Comparison of ENCODE assay signal across 13 mouse cellular contexts in genomic region chr3:117751665-117752064, GRCm38 (mm10).
DNase-seq lines count a peak whose midpoint lies in the region; ATAC-seq and TF ChIP-seq lines count a peak whose summit lies in the region.
"Had no signal": no experiment of that assay in that cellular context is flagged by ENCODE, and none has a peak within 500 bp of the region (broad histone marks: within the 10 kb centered on the region; RNA-seq: fewer than 3 reads in every experiment).

No protein-coding gene starts in this region.

- H3K9ac ChIP-seq in heart, adult 2 months (ENCODE audit: low read depth, low read length), result no peak overlapping the region
- H3K9ac ChIP-seq in liver, postnatal 0 days (replicated peaks), result no peak overlapping the region
- H3K9ac ChIP-seq in liver, embryonic 12.5 days, result no peak overlapping the region
- H3K9ac ChIP-seq in forebrain, embryonic 15.5 days (replicated peaks), result no peak overlapping the region
- H3K9ac ChIP-seq: embryonic facial prominence, embryonic 15.5 days; liver, embryonic 13.5 days had no signal

- H3K4me2 ChIP-seq in liver, postnatal 0 days (ENCODE audit: low read depth, low read length), result no peak overlapping the region
- no peak overlapping the region for H3K4me2 ChIP-seq in liver, embryonic 12.5 days
- H3K4me2 ChIP-seq in forebrain, embryonic 15.5 days (replicated peaks), result no peak overlapping the region
- H3K4me2 ChIP-seq: embryonic facial prominence, embryonic 15.5 days; liver, embryonic 13.5 days had no signal

- no peak overlapping the region for H3K27ac ChIP-seq in heart, adult 2 months
- no peak overlapping the region for H3K27ac ChIP-seq in liver, postnatal 0 days (ENCODE audit: low read depth)
- no peak overlapping the region for H3K27ac ChIP-seq in liver, embryonic 12.5 days
- H3K27ac ChIP-seq in forebrain, embryonic 15.5 days (replicated peaks), result peak overlapping the region; percentile 70; the same call in 1 of the 2 replicates
- H3K27ac ChIP-seq: embryonic facial prominence, embryonic 15.5 days; liver, embryonic 13.5 days had no signal

- no peak for DNase-seq in heart, adult 2 months
- DNase-seq in heart, postnatal 36 days, result no peak
- DNase-seq in liver, postnatal 0 days, result no peak
- DNase-seq in MN1 (ENCODE audit: low spot score) (peak; percentile 66), adipocyte (ENCODE audit: low spot score) (no peak)
- DNase-seq in urinary bladder, adult 18-20 months (ENCODE audit: low spot score in 2 of 2), result no peak
- DNase-seq: gastrocnemius, postnatal 14 days; liver, embryonic 13.5 days; thymus, postnatal 4 days had no signal

- TF ChIP-seq POLR2A in heart, adult 2 months (IDR thresholded peaks at IDR 0.05; ENCODE audit: insufficient read depth, low read depth, low read length), result no peak

- no peak for ATAC-seq in liver, postnatal 0 days
- no peak for ATAC-seq in liver, embryonic 12.5 days
- peak; percentile 41; the same call in 1 of the 2 replicates for ATAC-seq in forebrain, embryonic 15.5 days (replicated peaks)

- no peak overlapping the region for H3K4me3 ChIP-seq in heart, adult 2 months
- no peak overlapping the region for H3K4me3 ChIP-seq in liver, postnatal 0 days (ENCODE audit: low read depth, low read length)
- no peak overlapping the region for H3K4me3 ChIP-seq in liver, embryonic 12.5 days
- H3K4me3 ChIP-seq in forebrain, embryonic 15.5 days, result no peak overlapping the region
- H3K4me3 ChIP-seq: embryonic facial prominence, embryonic 15.5 days; liver, embryonic 13.5 days; megakaryocyte, embryonic 14.5 days had no signal

- peak; percentile 38 for TF ChIP-seq CTCF in heart, adult 2 months (IDR thresholded peaks at IDR 0.05)
- TF ChIP-seq CTCF in liver, postnatal 0 days (IDR thresholded peaks at IDR 0.05; ENCODE audit: low read depth), result 0 out of 2 replicates have a peak, but pooled peaks have one; percentile 13

- no peaks in the 10 kb centered on the region for H3K36me3 ChIP-seq in heart, adult 2 months (ENCODE audit: control insufficient read depth, insufficient read depth, low read length)
- H3K36me3 ChIP-seq in liver, postnatal 0 days (replicated peaks; ENCODE audit: insufficient read depth, low read length), result no peaks in the 10 kb centered on the region
- no peaks in the 10 kb centered on the region for H3K36me3 ChIP-seq in liver, embryonic 12.5 days
- H3K36me3 ChIP-seq in forebrain, embryonic 15.5 days, result no peaks in the 10 kb centered on the region
- H3K36me3 ChIP-seq: embryonic facial prominence, embryonic 15.5 days; liver, embryonic 13.5 days had no signal

- WGBS in heart, adult 2 months, result 64% methylated on average over 2 of the region's 2 CpGs
- 68% methylated on average over 2 of the region's 2 CpGs for WGBS in liver, postnatal 0 days (ENCODE audit: insufficient replicate concordance)
- 44% methylated on average over 2 of the region's 2 CpGs for whole genome bisulfite sequencing in liver, embryonic 12.5 days (ENCODE audit: insufficient replicate concordance)
- WGBS in forebrain, embryonic 15.5 days, result 50% methylated on average over 2 of the region's 2 CpGs

- no peak for TF ChIP-seq EP300 in heart, adult 2 months (IDR thresholded peaks at IDR 0.05; ENCODE audit: insufficient read depth, low read depth, low read length)
- TF ChIP-seq EP300 in liver, postnatal 0 days (IDR thresholded peaks at IDR 0.05; ENCODE audit: low read depth), result no peak

- H3K79me2 ChIP-seq in heart, adult 2 months (replicated peaks; ENCODE audit: control insufficient read depth, insufficient read depth, low read length), result no peaks in the 10 kb centered on the region

- intact Hi-C loops in heart, adult 2 months (cut with DNase I), result no loop called here
- intact Hi-C loops in heart, postnatal 36 days (cut with DNase I), result no loop called here

- H3K9me3 ChIP-seq in liver, postnatal 0 days (ENCODE audit: low read length), result no peaks in the 10 kb centered on the region
- no peaks in the 10 kb centered on the region for H3K9me3 ChIP-seq in liver, embryonic 12.5 days (replicated peaks)
- H3K9me3 ChIP-seq in forebrain, embryonic 15.5 days, result no peaks in the 10 kb centered on the region
- H3K9me3 ChIP-seq: embryonic facial prominence, embryonic 15.5 days; liver, embryonic 13.5 days; megakaryocyte, embryonic 14.5 days had no signal

- H3K27me3 ChIP-seq in heart, adult 2 months (ENCODE audit: control insufficient read depth, insufficient read depth, low read length), result no peaks in the 10 kb centered on the region
- no peaks in the 10 kb centered on the region for H3K27me3 ChIP-seq in liver, postnatal 0 days (ENCODE audit: insufficient read depth, low read length)
- H3K27me3 ChIP-seq in liver, embryonic 12.5 days (replicated peaks), result no peaks in the 10 kb centered on the region
- no peaks in the 10 kb centered on the region for H3K27me3 ChIP-seq in forebrain, embryonic 15.5 days
- H3K27me3 ChIP-seq: embryonic facial prominence, embryonic 15.5 days; liver, embryonic 13.5 days; megakaryocyte, embryonic 14.5 days had no signal

- no peaks in the 10 kb centered on the region for H3K4me1 ChIP-seq in heart, adult 2 months (ENCODE audit: control insufficient read depth, insufficient read depth, low read length)
- H3K4me1 ChIP-seq in liver, postnatal 0 days (ENCODE audit: insufficient read depth), result no peaks in the 10 kb centered on the region
- H3K4me1 ChIP-seq in liver, embryonic 12.5 days, result no peaks in the 10 kb centered on the region
- peaks cover 9% of the 10 kb centered on the region; the same call in 1 of the 2 replicates for H3K4me1 ChIP-seq in forebrain, embryonic 15.5 days
- H3K4me1 ChIP-seq: embryonic facial prominence, embryonic 15.5 days; liver, embryonic 13.5 days; megakaryocyte, embryonic 14.5 days had no signal
